Mouse (Mus musculus): Measurements from ENCODE around the gene Nr1i3. TPM values are rescaled to one million over a fixed set of nuclear protein-coding genes. Genes with fewer than 3 reads are reported as not detected.

The Nr1i3 gene
- not detected for total RNA-seq (2023)

GRCm38 (mm10) chr1:171213801-171214496 is at the start of gene Nr1i3:
TSS of gene Nr1i3 (plus strand) at chr1:171213970.

GRCm38 (mm10) chr1:171195887-171196397 is 17.8 kb upstream of the Nr1i3 start, which contains the start of gene Pcp4l1:
TSS of gene Pcp4l1 (minus strand) at chr1:171196268.

GRCm38 (mm10) chr1:171222238-171223155 is 8.7 kb downstream of the Nr1i3 start, which contains the start of gene Tomm40l:
TSS of gene Tomm40l (minus strand) at chr1:171222514.

GRCm38 (mm10) chr1:171224857-171225256 is 11.1 kb downstream of the Nr1i3 start, which contains the start of gene Apoa2:
TSS of gene Apoa2 (plus strand) at chr1:171225054.

GRCm38 (mm10) chr1:171234126-171234525 is 20.4 kb downstream of the Nr1i3 start, which contains the start of gene Fcer1g:
TSS of gene Fcer1g (minus strand) at chr1:171234365.

GRCm38 (mm10) chr1:171249913-171250600 is 36.3 kb downstream of the Nr1i3 start, which contains the start of gene Adamts4:
TSS of gene Adamts4 (plus strand) at chr1:171250421.

GRCm38 (mm10) chr1:171250680-171251593 is 37.2 kb downstream of the Nr1i3 start, which contains the start of gene Ndufs2:
TSS of gene Ndufs2 (minus strand) at chr1:171251388.

GRCm38 (mm10) chr1:171269848-171270572 is 56.2 kb downstream of the Nr1i3 start, which contains the start of gene B4galt3:
TSS of gene B4galt3 (plus strand) at chr1:171270328.

Other genes with a start within 250 kb of the Nr1i3 start
- 100 to 1,000 TPM; 229 to 275 TPM for gene Fcgr2b, start 237.4 kb upstream of the Nr1i3 start, total RNA-seq (2023)
- gene Fcgr4, start 195.1 kb upstream of the Nr1i3 start, total RNA-seq (2023) = 1 to 10 TPM in 1 of 2 experiments, not detected in 1; 1.2 TPM
- 1 to 10 TPM in 1 of 2 experiments, under 1 TPM in 1; 0.44 to 3.6 TPM for gene Fcgr3, start 149.0 kb upstream of the Nr1i3 start, total RNA-seq (2023)
- 1 to 10 TPM in 1 of 2 experiments, under 1 TPM in 1; 0.75 to 1.0 TPM for gene Cfap126, start 100.1 kb upstream of the Nr1i3 start, total RNA-seq (2023)
- 100 to 1,000 TPM in 1 of 2 experiments, 10 to 100 TPM in 1; 81.8 to 104 TPM for gene Sdhc, start 63.4 kb upstream of the Nr1i3 start, total RNA-seq (2023)
- not detected for gene Mpz, start 63.3 kb upstream of the Nr1i3 start, total RNA-seq (2023)
- gene Pcp4l1, start 17.7 kb upstream of the Nr1i3 start, total RNA-seq (2023) = not detected
- 10 to 100 TPM; 21.2 to 22.8 TPM for gene Tomm40l, start 8.5 kb downstream of the Nr1i3 start, total RNA-seq (2023)
- not detected for gene Apoa2, start 11.1 kb downstream of the Nr1i3 start, total RNA-seq (2023)
- 1 to 10 TPM; 1.5 to 6.4 TPM for gene Fcer1g, start 20.4 kb downstream of the Nr1i3 start, total RNA-seq (2023)
- not detected for gene Adamts4, start 36.5 kb downstream of the Nr1i3 start, total RNA-seq (2023)
- 100 to 1,000 TPM; 131 to 140 TPM for gene Ndufs2, start 37.4 kb downstream of the Nr1i3 start, total RNA-seq (2023)
- 100 to 1,000 TPM in 1 of 2 experiments, 10 to 100 TPM in 1; 96.6 to 105 TPM for gene B4galt3, start 56.4 kb downstream of the Nr1i3 start, total RNA-seq (2023)
- 10 to 100 TPM; 62.8 to 71.7 TPM for gene Ppox, start 67.2 kb downstream of the Nr1i3 start, total RNA-seq (2023)
- gene Usp21, start 74.0 kb downstream of the Nr1i3 start, total RNA-seq (2023) = 10 to 100 TPM; 59.3 to 66.9 TPM
- gene Ufc1, start 81.1 kb downstream of the Nr1i3 start, total RNA-seq (2023) = 10 to 100 TPM; 46.1 to 46.6 TPM
- 10 to 100 TPM; 40.6 to 43.6 TPM for gene Dedd, start 115.2 kb downstream of the Nr1i3 start, total RNA-seq (2023)
- 10 to 100 TPM; 29.2 to 29.4 TPM for gene Nit1, start 131.7 kb downstream of the Nr1i3 start, total RNA-seq (2023)
- gene Pfdn2, start 131.7 kb downstream of the Nr1i3 start, total RNA-seq (2023) = 10 to 100 TPM; 57.3 to 70.0 TPM
- gene Klhdc9, start 146.8 kb downstream of the Nr1i3 start, total RNA-seq (2023) = under 1 TPM in 1 of 2 experiments, not detected in 1; 0.70 TPM
- gene Nectin4, start 156.1 kb downstream of the Nr1i3 start, total RNA-seq (2023) = under 1 TPM in 1 of 2 experiments, not detected in 1; 0.32 TPM
- 100 to 1,000 TPM; 326 to 330 TPM for gene Arhgap30, start 175.0 kb downstream of the Nr1i3 start, total RNA-seq (2023)
- gene Usf1, start 197.3 kb downstream of the Nr1i3 start, total RNA-seq (2023) = 100 to 1,000 TPM; 190 to 199 TPM
- 10 to 100 TPM; 13.0 to 13.2 TPM for gene Tstd1, start 204.9 kb downstream of the Nr1i3 start, total RNA-seq (2023)
- 1 to 10 TPM in 1 of 2 experiments, under 1 TPM in 1; 0.64 to 1.3 TPM for gene F11r, start 223.6 kb downstream of the Nr1i3 start, total RNA-seq (2023)